Mouse (Mus musculus) MEL (cell line): Measurements from ENCODE around the gene Fkbp1b.

ENCODE experiments used
- CHD2 ChIP-seq: IDR thresholded peaks from 2 replicates; pipeline ENCODE4 v1.6.1; 2011; ENCODE audit warnings: low read length, improper control_type of control experiment
- CTCF ChIP-seq, 3 experiments: IDR thresholded peaks in 2 of 3; conservative IDR thresholded peaks in 1 of 3; 2 replicates each; pipeline ENCODE4 v1.5.1; 2011 to 2012; ENCODE audit warnings: low read length in 3 of 3, low read depth in 2 of 3, mild to moderate bottlenecking in 2 of 3, improper control_type of control experiment in 1 of 3, inconsistent platforms in 1 of 3, mixed read lengths in 1 of 3, moderate library complexity in 1 of 3; ENCODE audit not compliant: control insufficient read depth in 1 of 3, insufficient read depth in 1 of 3, poor library complexity in 1 of 3, severe bottlenecking in 1 of 3
- MAX ChIP-seq: IDR thresholded peaks from 2 replicates; pipeline ENCODE4 v1.6.1; 2011; ENCODE audit warnings: low read length, improper control_type of control experiment

- TF ChIP-seq CTCF (IDR thresholded peaks at IDR 0.05 in 2 of 3, conservative IDR thresholded peaks at IDR 0.05 in 1 of 3; ENCODE audit: control insufficient read depth in 1 of 3, insufficient read depth in 1 of 3, low read depth in 2 of 3, low read length in 3 of 3, poor library complexity in 1 of 3, severe bottlenecking in 1 of 3) (no peak), MAX (peak; percentile 42; the same call in 1 of the 2 replicates), CHD2 (peak; percentile 58)
Measured at GRCm38 (mm10) chr12:4842890-4843597, 1.7 kb upstream of the Fkbp1b start, which contains the start of gene Wdcp.
